Mouse (Mus musculus) heart, adult 8-10 months (tissue): Measurements from ENCODE around the gene Def8. TPM values are rescaled to one million over a fixed set of nuclear protein-coding genes. Genes with fewer than 3 reads are reported as not detected.

Source experiments
- DNase-seq: peaks from one replicate; pipeline ENCODE4 v3.0.0; 2022; ENCODE audit warnings: low spot score
- total RNA-seq, 4 experiments: library from RNA; stranded (reverse); gene quantifications; 2 replicates each; pipeline ENCODE4 v1.2.4; 2022

Def8 gene
- 10 to 100 TPM; 64.0 to 74.9 (median 68.1) TPM for total RNA-seq

- no peak for DNase-seq
Measured at GRCm38 (mm10) chr8:123423441-123423840, at the start of gene Def8. Gene Def8, plus strand, starts transcription at chr8:123423527.

GRCm38 (mm10) chr8:123374239-123374578 lies 49.1 kb upstream of the Def8 start:
- peak; percentile 92 for DNase-seq

- no peak for DNase-seq
Measured at GRCm38 (mm10) chr8:123375701-123376100, 47.6 kb upstream of the Def8 start.

- no peak for DNase-seq
Measured at GRCm38 (mm10) chr8:123376106-123376505, 47.2 kb upstream of the Def8 start.

- no peak for DNase-seq
Measured at GRCm38 (mm10) chr8:123381711-123382110, 41.6 kb upstream of the Def8 start.

GRCm38 (mm10) chr8:123382516-123382915 lies 40.8 kb upstream of the Def8 start:
- DNase-seq = no peak

GRCm38 (mm10) chr8:123384883-123385540 lies 38.3 kb upstream of the Def8 start:
- no peak for DNase-seq

- no peak for DNase-seq
Measured at GRCm38 (mm10) chr8:123387041-123387440, 36.3 kb upstream of the Def8 start.

- no peak for DNase-seq
Measured at GRCm38 (mm10) chr8:123387801-123388200, 35.5 kb upstream of the Def8 start.

- DNase-seq = no peak
Measured at GRCm38 (mm10) chr8:123389026-123389425, 34.3 kb upstream of the Def8 start.

- no peak for DNase-seq
Measured at GRCm38 (mm10) chr8:123398308-123398707, 25.0 kb upstream of the Def8 start.

GRCm38 (mm10) chr8:123401936-123402335 lies 21.4 kb upstream of the Def8 start:
- no peak for DNase-seq

- peak; percentile 19 for DNase-seq
Measured at GRCm38 (mm10) chr8:123402730-123403326, 20.5 kb upstream of the Def8 start.

GRCm38 (mm10) chr8:123404521-123404920 lies 18.8 kb upstream of the Def8 start:
- DNase-seq = no peak

GRCm38 (mm10) chr8:123406786-123407185 lies 16.5 kb upstream of the Def8 start, which contains the start of gene Mc1r:
Gene Mc1r, plus strand, starts transcription at chr8:123407107.
- DNase-seq = peak; percentile 25

- DNase-seq = no peak
Measured at GRCm38 (mm10) chr8:123407612-123408011, 15.7 kb upstream of the Def8 start.

GRCm38 (mm10) chr8:123408586-123409544 lies 14.5 kb upstream of the Def8 start:
- no peak for DNase-seq

GRCm38 (mm10) chr8:123410049-123410587 lies 13.2 kb upstream of the Def8 start:
- DNase-seq = peak; percentile 66

GRCm38 (mm10) chr8:123410788-123411187 lies 12.5 kb upstream of the Def8 start:
- DNase-seq = no peak

GRCm38 (mm10) chr8:123411246-123411645 lies 12.1 kb upstream of the Def8 start, which contains the start of gene Tubb3:
Gene Tubb3, plus strand, starts transcription at chr8:123411424.
- DNase-seq = no peak

- no peak for DNase-seq
Measured at GRCm38 (mm10) chr8:123411781-123412327, 11.5 kb upstream of the Def8 start.
